Mouse (Mus musculus): ENCODE data around the gene Gfm1.

DNA sequence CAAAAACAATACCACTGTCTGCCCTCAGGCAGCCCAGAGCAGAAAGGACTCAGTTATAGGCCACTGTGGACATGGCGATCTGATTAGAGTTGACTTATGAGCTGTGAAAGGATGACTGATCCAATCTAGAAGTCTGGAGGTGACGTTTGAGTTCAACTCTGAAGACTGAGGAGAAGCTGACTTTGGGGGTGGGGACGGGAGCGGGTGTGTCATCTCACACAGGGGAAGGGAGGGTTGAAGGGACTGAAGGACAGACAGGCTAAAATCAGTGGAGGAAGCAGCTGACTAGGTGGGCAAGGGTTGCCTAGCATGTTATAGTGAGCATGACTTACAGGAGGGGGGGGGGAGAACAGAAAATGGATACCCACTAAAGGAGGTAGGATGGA, 69.5 kb downstream of the Gfm1 start:
- TF ChIP-seq POLR2A (IDR thresholded peaks at IDR 0.05; ENCODE audit: borderline replicate concordance, extremely low read depth, insufficient read depth, insufficient read length, poor library complexity, severe bottlenecking) (no peak), CTCF (IDR thresholded peaks at IDR 0.05; ENCODE audit: borderline replicate concordance, extremely low read depth, insufficient read depth, insufficient read length) (no peak)

Measured in brain, embryonic 14.5 days (tissue).